Mouse (Mus musculus) embryonic fibroblast, embryonic 13.5 days (primary cell): Measurements from ENCODE around the gene Ccng2.

Source experiments
- CTCF ChIP-seq: IDR thresholded peaks from 2 replicates; pipeline ENCODE4 v1.5.1; 2011; ENCODE audit warnings: mild to moderate bottlenecking, control low read depth, low read length, moderate library complexity, borderline replicate concordance; ENCODE audit not compliant: insufficient read depth
- POLR2A ChIP-seq: IDR thresholded peaks from 2 replicates; pipeline ENCODE4 v1.6.1; 2011; ENCODE audit warnings: low read depth, mild to moderate bottlenecking, control low read depth, low read length, moderate library complexity

- TF ChIP-seq CTCF (no peak), POLR2A (no peak)
Observed at GRCm38 (mm10) chr5:93235888-93236287, 31.2 kb upstream of the Ccng2 start.
